Mouse (Mus musculus) urinary bladder, adult 2 months (tissue): Measurements from ENCODE around the gene Ar. TPM values are rescaled to one million over a fixed set of nuclear protein-coding genes. Genes with fewer than 3 reads are reported as not detected.
A peak's percentile ranks its signal among the peaks of the same experiment; 100 is the strongest.

Experiments used
- DNase-seq: peaks from one replicate; pipeline ENCODE4 v3.0.0; 2022; ENCODE audit warnings: low spot score
- polyA plus RNA-seq: library from polyadenylated mRNA; depleted of rRNA; stranded (reverse); fragments of >200 nt; gene quantifications from 2 replicates; pipeline ENCODE4 v1.2.3, GENCODE M21; 2012; rRNA removed

Gene Ar
- 2.3 and 4.9 TPM in 2 replicates for polyA plus RNA-seq

GRCm38 (mm10) chrX:98148531-98149342, at the start of gene Ar:
Ar (plus strand) TSS chrX:98148769.
- peak; percentile 33 for DNase-seq

GRCm38 (mm10) chrX:98149724-98150392, 1.3 kb downstream of the Ar start:
- DNase-seq: peak; percentile 26

GRCm38 (mm10) chrX:98150393-98151119, 2.0 kb downstream of the Ar start:
- DNase-seq: peak; percentile 21

DNA sequence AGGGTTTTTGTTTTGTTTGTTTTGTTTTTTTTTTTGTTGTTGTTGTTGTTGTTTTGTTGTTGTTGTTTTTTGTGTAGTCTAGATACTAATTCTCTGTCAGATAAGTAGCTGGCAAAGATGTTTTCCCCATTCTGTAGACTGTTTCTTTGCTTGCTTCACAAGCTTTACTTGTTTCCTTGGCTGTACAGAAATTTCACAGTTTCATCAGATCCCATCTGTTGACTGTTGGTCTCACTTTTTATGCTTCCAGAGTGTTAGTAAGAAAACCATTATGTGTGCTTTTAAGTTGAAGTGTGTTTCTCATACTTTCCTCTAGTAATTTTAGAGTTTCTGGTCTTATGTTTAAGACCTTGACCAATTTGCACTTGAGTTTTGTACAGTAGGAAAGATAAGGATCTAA, 41.2 kb downstream of the Ar start:
- no peak for DNase-seq

DNA sequence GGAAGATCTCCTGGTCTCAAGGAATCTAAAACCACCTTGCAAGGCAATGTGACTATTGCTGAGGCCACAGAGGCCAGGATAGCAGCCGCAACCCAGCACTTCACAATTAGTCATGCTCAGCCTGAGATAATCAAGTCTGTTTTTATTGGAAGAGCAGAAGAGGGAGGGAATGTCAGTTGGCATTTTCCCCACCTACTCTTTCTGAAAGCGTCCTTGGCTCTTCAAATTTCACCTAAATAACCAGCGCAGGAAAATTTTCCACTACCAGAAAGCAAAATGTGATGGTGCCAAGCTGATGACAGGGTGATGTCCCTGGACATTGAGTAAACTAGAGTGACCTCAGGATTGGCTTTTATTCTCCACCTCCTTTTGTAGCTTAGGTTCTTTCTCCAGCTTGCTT, 57.2 kb downstream of the Ar start:
- no peak for DNase-seq

DNA sequence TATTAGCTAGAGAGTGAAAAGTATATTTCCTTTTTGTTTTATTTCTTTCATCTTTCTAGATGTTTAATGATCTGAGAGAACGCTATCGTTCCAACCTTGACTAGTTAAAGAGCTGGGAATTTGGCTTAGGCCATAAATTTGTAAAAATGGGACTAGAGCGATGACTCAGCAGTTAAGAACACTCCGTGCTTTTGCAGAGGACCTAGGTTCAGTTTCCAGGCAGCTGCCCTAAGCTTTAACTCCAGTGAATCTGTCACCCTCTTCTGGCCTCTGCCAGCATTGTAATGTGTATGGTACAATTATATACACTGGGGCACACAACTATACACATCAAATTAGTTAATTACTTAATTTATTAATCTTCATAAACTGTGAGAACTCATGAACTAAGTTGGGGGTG, 58.6 kb downstream of the Ar start:
- no peak for DNase-seq

- DNase-seq: no peak
Measured at GRCm38 (mm10) chrX:98216103-98216502, 67.5 kb downstream of the Ar start.

DNA sequence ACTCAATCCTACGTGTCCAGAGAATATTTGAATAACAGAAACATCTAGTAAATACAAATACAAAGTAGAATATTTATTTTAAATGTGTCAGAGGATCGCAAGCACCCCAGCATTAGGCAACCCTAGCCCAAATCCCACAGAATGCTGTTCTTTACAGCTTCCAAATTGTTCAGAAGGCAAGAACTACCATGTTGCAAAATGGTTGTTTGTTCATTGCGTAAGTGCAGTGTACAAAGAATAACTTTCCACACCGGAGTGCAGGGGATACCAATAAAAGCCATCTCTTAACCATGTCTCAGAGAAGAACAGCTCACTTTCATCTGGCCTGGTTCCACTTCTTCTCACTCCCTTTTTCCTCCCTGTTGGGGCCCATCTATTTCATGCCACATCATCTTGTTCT, 90.4 kb downstream of the Ar start:
- no peak for DNase-seq

DNA sequence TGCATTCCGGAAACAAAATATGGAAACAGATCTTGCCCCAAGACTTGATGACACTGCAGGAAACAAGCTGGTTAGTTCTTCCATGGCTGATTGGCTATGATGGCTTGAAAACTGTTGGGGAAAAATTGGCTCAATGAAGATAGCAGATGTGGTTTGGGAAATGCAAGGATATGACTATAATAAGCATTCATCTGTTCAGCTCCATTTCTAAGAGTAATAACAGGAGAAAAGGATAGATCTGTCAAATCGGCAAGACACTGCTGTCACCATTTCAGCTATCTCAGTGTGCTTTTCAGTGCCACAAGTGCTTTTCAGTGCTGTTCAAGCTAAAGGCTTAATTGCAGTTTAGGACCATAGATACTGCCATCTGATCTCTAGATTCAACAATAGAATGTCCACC, 96.5 kb downstream of the Ar start:
- DNase-seq: no peak

DNA sequence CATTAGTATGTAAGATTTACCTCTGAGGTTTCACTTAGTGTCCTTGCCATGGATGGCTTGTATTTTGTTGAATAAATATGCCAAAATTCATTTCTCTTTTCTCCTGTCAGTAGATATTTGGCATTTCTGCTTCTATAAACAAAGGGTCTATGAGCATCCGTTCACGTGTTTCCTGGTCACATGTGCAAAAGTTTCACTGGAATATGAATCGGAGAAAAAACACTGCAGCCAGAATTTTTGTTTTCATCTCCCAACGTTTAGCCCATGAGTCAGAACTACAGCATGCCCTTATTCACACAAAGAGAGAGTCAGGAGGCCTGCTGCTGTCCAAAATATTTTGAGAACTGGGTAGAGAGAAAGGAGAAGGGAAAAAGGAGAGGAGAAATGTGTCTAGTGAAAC, 99.8 kb downstream of the Ar start:
- no peak for DNase-seq

GRCm38 (mm10) chrX:98259620-98260019, 111.1 kb downstream of the Ar start:
- DNase-seq: no peak

DNA sequence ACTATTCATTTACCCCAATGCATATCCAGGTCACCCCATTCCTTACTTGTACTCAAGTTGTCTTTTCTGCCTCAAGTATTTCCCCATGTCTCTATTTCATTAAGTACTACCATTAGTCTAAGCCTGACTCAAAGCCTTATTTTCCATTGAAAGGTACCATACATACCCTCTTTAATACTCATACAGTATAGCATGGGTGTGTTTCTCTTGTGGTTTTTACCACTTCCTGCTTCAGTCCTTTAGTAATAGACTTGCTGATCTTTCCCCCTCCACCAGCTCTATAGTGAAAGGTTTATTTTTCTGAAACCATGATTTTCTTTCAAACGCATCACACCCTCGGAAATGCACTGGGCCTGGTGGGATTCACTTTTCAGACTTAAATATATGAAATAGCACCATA, 117.2 kb downstream of the Ar start:
- no peak for DNase-seq

GRCm38 (mm10) chrX:98271361-98271760, 122.8 kb downstream of the Ar start:
- DNase-seq: no peak

- DNase-seq: no peak
Measured at GRCm38 (mm10) chrX:98291763-98292162, 143.2 kb downstream of the Ar start.

GRCm38 (mm10) chrX:98300685-98301084, 152.1 kb downstream of the Ar start:
- no peak for DNase-seq

DNA sequence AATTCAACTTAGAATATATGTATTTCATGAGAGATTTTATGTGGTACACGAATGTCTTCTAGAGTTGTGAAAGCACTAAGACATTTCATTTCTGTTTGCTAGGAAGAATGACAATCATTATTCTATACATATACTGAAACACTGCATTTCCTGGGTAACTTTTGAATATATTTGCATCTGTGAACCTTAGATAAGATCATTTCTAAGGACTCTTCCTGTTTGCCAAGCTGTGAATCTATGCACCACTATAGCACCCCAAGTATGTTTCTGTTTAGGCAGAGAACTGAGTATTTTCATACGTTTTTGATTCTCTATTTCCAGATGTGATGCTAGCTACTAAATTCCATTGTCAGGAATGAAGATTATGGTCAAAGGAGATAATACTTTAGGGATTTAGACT, 153.4 kb downstream of the Ar start:
- DNase-seq: no peak

DNA sequence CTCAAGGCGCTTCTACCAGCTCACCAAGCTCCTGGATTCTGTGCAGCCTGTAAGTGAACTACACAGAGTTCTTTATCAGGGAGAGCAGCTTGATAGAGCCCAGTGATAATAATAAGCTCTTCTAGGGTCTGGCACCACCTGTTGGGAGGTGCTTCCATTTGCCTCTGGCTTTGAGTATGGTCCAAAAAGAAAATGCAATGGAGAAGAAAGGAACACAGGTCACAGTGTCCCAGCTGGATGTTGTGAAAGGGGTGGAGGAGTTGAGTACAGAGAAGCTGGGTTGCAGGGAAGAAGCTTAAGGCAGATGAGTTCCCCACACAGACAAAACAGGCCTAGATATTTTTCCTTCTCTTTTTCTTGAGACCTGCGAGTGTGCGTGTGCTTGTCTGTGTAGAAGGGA, 167.4 kb downstream of the Ar start:
- no peak for DNase-seq

- DNase-seq: no peak
Measured at GRCm38 (mm10) chrX:98317483-98317882, 168.9 kb downstream of the Ar start.

- no peak for DNase-seq
Measured at GRCm38 (mm10) chrX:98323105-98323504, 174.5 kb downstream of the Ar start.

GRCm38 (mm10) chrX:98347481-98347880, 198.9 kb downstream of the Ar start:
- DNase-seq: no peak

DNA sequence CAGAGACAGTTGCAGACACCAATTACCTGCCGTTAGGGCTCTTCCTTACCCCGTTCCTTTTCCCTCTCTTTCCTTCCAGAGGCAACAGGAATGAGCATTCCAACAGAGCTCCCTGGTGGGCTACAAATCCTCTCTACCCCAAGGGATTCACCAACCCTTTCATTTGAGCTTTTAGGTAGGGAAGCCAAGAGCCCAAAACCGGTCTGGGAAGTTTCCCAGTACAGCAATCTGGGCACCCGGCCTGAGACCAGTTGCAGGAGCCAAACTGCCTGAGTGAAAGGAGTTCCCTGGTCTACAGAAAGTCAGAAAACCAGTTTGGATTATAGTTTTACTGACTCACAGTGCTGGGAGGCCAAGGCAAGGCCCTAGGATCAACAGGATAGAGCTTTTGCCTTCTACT, 199.5 kb downstream of the Ar start:
- DNase-seq: no peak
